Mouse (Mus musculus) bone marrow macrophage, adult 2 months (primary cell): ENCODE measurements at regions not wholly inside any gene's neighbourhood (a gene's known extent, or its start where the extent isn't known, plus 50 kb on each side); places are given as distances from the start of the nearest gene placed in this dataset.

Experiments
- H3K27ac ChIP-seq: 2 replicates; pipeline ENCODE4 v1.5.1; 2012; ENCODE audit warnings: low read depth, low read length; ENCODE audit not compliant: insufficient read depth
- H3K4me1 ChIP-seq: 2 replicates; pipeline ENCODE4 v1.6.1; 2012; ENCODE audit warnings: low read length; ENCODE audit not compliant: control insufficient read depth, insufficient read depth
- H3K4me3 ChIP-seq: 2 replicates; pipeline ENCODE4 v1.5.1; 2012; ENCODE audit warnings: mild to moderate bottlenecking, low read length, moderate library complexity; ENCODE audit not compliant: insufficient read depth
- CTCF ChIP-seq: IDR thresholded peaks from 2 replicates; pipeline ENCODE4 v1.5.1; 2012; ENCODE audit warnings: low read depth, mild to moderate bottlenecking, low read length, moderate library complexity
- POLR2A ChIP-seq: IDR thresholded peaks from 2 replicates; pipeline ENCODE4 v1.6.1; 2012; ENCODE audit warnings: mild to moderate bottlenecking, low read depth, low read length, borderline replicate concordance

- Histone ChIP-seq H3K4me3 (no peak overlapping the region), H3K27ac (no peak overlapping the region), H3K4me1 (no peaks in the 10 kb centered on the region)
- no peak for TF ChIP-seq POLR2A
- no peak for TF ChIP-seq CTCF
Measured at GRCm38 (mm10) chr9:122534965-122535364, 183.6 kb downstream of the Abhd5 start.

GRCm38 (mm10) chr9:122540091-122540490, 188.7 kb downstream of the Abhd5 start:
- Histone ChIP-seq H3K4me3 (no peak overlapping the region), H3K4me1 (no peaks in the 10 kb centered on the region), H3K27ac (no peak overlapping the region)
- TF ChIP-seq POLR2A (no peak), CTCF (no peak)

- no peaks in the 10 kb centered on the region for H3K4me1 ChIP-seq
- H3K4me3 ChIP-seq, result no peak overlapping the region
- TF ChIP-seq CTCF (no peak), POLR2A (no peak)
Measured at GRCm38 (mm10) chr9:122556051-122556450, 191.1 kb upstream of the Topaz1 start.

GRCm38 (mm10) chr9:122566060-122566459, 181.1 kb upstream of the Topaz1 start:
- Histone ChIP-seq H3K4me1 (no peaks in the 10 kb centered on the region), H3K27ac (no peak overlapping the region), H3K4me3 (no peak overlapping the region)
- TF ChIP-seq CTCF, result no peak
- no peak for TF ChIP-seq POLR2A

More at GRCm38 (mm10) chr9:122556051-122556450, 191.1 kb upstream of the Topaz1 start:
- no peak overlapping the region for H3K27ac ChIP-seq

DNA sequence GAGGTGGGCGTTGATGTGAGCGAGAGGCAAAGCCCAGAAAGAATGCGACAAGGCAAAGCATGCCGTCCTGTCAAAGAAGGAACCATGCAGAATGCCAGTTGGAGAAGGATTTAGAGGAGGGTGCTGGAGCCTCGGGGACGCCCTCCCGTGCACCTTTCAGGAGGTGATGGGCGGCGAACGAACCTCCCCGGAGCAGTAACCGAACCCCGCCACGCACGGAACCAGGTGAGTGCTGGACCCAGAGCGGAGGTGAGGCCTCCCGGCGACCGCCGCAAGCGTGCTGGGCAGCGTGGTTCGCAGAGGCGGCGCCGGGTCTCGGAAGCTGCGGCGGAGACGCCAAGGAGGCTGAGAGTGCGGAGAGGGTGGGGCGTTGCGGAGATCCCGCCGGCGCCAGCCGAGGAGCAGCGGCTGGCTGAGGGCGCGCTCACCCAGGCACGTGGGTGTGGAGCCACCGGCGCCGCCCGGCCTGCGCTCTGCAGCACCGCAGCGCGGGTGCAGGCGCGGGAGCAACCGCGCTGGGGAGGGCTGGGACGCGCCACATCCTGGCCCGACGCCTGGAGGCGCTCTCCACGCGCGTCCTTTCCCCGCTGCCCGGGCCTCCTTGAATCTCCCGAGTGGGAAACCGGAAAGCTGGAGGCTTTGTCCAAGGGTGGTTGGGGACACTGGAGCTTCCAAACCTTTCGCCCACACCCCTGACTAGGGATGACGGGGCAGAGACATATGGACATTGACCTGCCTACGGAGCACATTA, 178.3 kb upstream of the Topaz1 start:
- H3K4me3 ChIP-seq, result no peak overlapping the region
- H3K27ac ChIP-seq, result no peak overlapping the region
- H3K4me1 ChIP-seq, result no peaks in the 10 kb centered on the region
- TF ChIP-seq CTCF (no peak), POLR2A (no peak)

DNA sequence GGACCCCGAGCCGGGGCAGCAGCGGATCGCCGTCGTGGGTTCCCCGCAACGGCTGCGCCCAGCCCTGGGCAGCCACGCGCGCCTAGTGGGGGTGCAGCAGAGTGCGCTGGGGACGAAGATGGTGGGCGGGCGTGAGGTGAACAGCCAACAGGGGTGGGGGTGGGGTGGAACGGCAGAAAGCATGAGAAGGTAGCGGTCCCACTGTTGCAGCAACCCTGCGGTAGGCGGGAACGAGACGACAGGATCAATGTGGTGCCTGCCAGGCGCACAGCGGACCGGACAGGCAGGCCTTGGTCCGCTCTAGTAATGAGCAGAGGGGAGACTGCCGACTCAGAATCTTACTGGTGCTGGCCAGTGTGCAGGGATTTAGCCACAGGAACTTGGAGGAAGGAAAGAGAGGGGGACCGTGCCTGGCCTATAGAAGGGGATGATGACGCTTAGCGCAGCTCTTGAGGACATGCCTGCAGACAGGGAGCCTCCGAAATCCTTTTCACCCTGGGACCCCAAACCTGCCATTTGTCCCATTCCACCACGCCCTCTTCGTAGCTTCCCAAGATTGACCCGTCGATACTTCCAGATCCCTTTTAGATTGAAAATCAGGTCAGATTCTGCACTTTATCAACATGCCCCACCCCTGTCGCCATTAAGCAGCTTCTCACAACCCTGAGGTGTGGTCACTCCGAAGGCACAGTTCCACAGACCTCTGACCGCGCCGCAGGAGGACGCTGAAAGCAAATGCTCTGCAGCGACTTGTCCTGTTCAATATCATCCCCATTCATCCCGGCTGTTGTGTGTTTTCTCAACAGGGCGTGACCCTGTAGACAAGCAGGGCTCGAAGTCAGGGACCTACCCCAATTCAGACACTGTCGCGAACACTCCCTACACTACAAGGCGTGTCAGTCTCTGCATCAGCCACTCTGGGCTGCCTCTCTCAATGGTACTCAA, 177.4 kb upstream of the Topaz1 start:
- Histone ChIP-seq H3K4me1 (no peaks in the 10 kb centered on the region), H3K4me3 (no peak overlapping the region), H3K27ac (no peak overlapping the region)
- TF ChIP-seq CTCF, result no peak
- no peak for TF ChIP-seq POLR2A

DNA sequence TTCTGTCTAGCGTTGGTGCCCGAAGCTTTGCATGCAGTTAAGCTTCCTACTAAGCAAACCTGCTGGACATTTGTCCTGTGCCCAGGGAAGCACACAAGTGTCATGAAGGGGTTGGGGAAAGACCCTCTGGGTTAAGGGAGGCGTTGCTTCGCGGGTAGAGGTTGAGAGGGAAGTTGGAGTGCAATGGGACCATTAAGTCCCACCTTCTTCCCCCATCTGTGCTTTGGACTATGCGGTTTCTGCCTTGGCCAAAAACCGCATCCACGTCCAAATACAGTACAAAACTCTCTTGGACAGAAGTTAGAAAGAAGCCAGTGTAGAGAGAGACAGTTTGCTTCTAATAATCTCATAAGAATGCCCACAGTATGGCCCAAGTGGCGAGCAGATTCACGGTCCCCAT, 176.1 kb upstream of the Topaz1 start:
- no peak for TF ChIP-seq CTCF
- TF ChIP-seq POLR2A, result no peak
- Histone ChIP-seq H3K4me3 (no peak overlapping the region), H3K4me1 (no peaks in the 10 kb centered on the region), H3K27ac (no peak overlapping the region)

GRCm38 (mm10) chr9:122571402-122572059, 175.6 kb upstream of the Topaz1 start:
- no peaks in the 10 kb centered on the region for H3K4me1 ChIP-seq
- H3K27ac ChIP-seq, result no peak overlapping the region
- no peak overlapping the region for H3K4me3 ChIP-seq
- TF ChIP-seq POLR2A (no peak), CTCF (no peak)

DNA sequence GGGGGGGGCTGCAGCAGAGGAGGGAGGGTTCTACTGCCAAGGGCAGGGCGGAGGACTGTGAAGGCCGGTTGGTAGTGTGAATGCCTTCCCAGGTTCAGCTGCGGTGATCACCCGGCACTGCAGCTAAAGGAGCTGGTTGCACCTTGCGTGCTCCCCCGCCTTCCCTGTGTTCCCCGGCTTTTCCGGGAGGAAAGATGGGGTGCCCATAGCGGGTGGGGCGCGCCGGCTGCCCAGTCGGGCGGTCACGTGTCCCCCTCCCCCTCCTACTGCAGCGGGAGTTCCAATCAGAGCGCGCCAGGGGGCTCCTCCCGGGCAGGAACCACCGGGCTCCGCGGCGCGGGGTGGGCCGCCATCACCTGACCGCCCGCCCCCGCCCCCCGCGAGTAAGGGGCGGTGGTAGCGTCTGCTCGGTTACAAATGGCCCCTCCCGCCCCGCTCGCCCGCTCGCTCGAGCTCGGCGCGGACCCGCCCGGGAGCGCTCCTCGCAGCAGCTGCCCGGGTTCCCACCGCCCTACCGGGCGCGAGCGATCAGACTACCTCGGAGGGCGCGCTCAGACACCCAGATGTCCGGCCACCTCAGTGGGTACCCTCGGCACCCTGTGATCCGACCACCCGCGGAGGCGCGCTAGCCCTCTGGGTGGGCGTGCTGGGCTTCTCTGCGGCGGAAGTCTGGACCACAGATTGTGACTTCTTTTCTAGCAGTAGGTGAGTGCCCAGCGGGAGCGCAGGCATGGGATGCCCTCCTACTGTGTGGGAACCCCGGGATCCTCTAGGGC, 174.9 kb upstream of the Topaz1 start:
- Histone ChIP-seq H3K27ac (no peak overlapping the region), H3K4me3 (no peak overlapping the region), H3K4me1 (no peaks in the 10 kb centered on the region)
- TF ChIP-seq CTCF (no peak), POLR2A (no peak)
